8 mouse cellular contexts compared by ENCODE assay signal in genomic region chr4:117928699-117929241, GRCm38 (mm10). TPM values are rescaled to one million over a fixed set of nuclear protein-coding genes. Genes with fewer than 3 reads are reported as not detected.
DNase-seq lines count a peak whose midpoint lies in the region; ATAC-seq lines count a peak whose summit lies in the region.

No protein-coding gene starts in this region.

- H3K27ac ChIP-seq in limb, embryonic 11.5 days (replicated peaks; ENCODE audit: low read depth, low read length) = no peak overlapping the region
- H3K27ac ChIP-seq in midbrain, embryonic 11.5 days (ENCODE audit: low read depth, low read length) = no peak overlapping the region

- WGBS in limb, embryonic 11.5 days = 3% methylated on average over 13 of the region's 13 CpGs
- 1% methylated on average over 13 of the region's 13 CpGs for WGBS in midbrain, embryonic 11.5 days

- H3K4me3 ChIP-seq in erythroblast, embryonic 14.5 days (replicated peaks) = peak overlapping the region; percentile 75
- peak overlapping the region; percentile 39 for H3K4me3 ChIP-seq in limb, embryonic 11.5 days (ENCODE audit: low read depth, low read length)
- H3K4me3 ChIP-seq in midbrain, embryonic 11.5 days (ENCODE audit: low read depth, low read length) = peak overlapping the region; percentile 25; the same call in 1 of the 2 replicates

- peaks cover 78% of the 10 kb centered on the region for H3K27me3 ChIP-seq in erythroblast, embryonic 14.5 days (ENCODE audit: control insufficient read depth)
- H3K27me3 ChIP-seq in limb, embryonic 11.5 days (ENCODE audit: control insufficient read depth, insufficient read depth, low read length) = peaks cover 26% of the 10 kb centered on the region
- peaks cover 56% of the 10 kb centered on the region for H3K27me3 ChIP-seq in midbrain, embryonic 11.5 days (ENCODE audit: control insufficient read depth, insufficient read depth, low read length)

- peak; percentile 53 to 74 for DNase-seq in heart, adult 18-20 months
- no peak for DNase-seq in heart, postnatal 25 days (ENCODE audit: low spot score)
- peak; percentile 55 for DNase-seq in adrenal gland, postnatal 25 days
- peak; percentile 61 for DNase-seq in heart, postnatal 36 days
- DNase-seq in limb, embryonic 11.5 days (ENCODE audit: low spot score) = peak; percentile 73
- DNase-seq in midbrain, embryonic 11.5 days (ENCODE audit: low spot score, missing footprints) = peak; percentile 89
- DNase-seq in testis, postnatal 10 days (ENCODE audit: low spot score) = peak; percentile 77

- intact Hi-C loops in heart, postnatal 25 days (cut with DNase I) = loop anchor here (1.0 to 5.0 kb wide), 2 partner anchors 101 to 155 kb away; no protein-coding TSS in a partner anchor
- intact Hi-C loops in heart, postnatal 36 days (cut with DNase I) = loop anchor here (1.0 kb wide), 1 partner anchor 155 kb away; no protein-coding TSS in a partner anchor

- H3K9me3 ChIP-seq in erythroblast, embryonic 14.5 days (ENCODE audit: control insufficient read depth, low read length) = peaks cover 29% of the 10 kb centered on the region
- no peaks in the 10 kb centered on the region for H3K9me3 ChIP-seq in limb, embryonic 11.5 days (ENCODE audit: control insufficient read depth, low read length)
- H3K9me3 ChIP-seq in midbrain, embryonic 11.5 days (ENCODE audit: control insufficient read depth, low read length) = no peaks in the 10 kb centered on the region

- peaks cover 64% of the 10 kb centered on the region for H3K4me1 ChIP-seq in erythroblast, embryonic 14.5 days (ENCODE audit: control insufficient read depth)
- peaks cover 14% of the 10 kb centered on the region for H3K4me1 ChIP-seq in limb, embryonic 11.5 days (ENCODE audit: control insufficient read depth, insufficient read depth, low read length)
- H3K4me1 ChIP-seq in midbrain, embryonic 11.5 days (ENCODE audit: control insufficient read depth, insufficient read depth, low read length) = peaks cover 23% of the 10 kb centered on the region

- H3K36me3 ChIP-seq in erythroblast, embryonic 14.5 days (ENCODE audit: control insufficient read depth) = peaks cover 31% of the 10 kb centered on the region
- H3K36me3 ChIP-seq in limb, embryonic 11.5 days (ENCODE audit: control insufficient read depth, insufficient read depth, low read length) = no peaks in the 10 kb centered on the region
- H3K36me3 ChIP-seq in midbrain, embryonic 11.5 days (ENCODE audit: control insufficient read depth, insufficient read depth, low read length) = no peaks in the 10 kb centered on the region

- no peak for ATAC-seq in limb, embryonic 11.5 days (ENCODE audit: insufficient number of reproducible peaks, low FRiP score, low TSS enrichment, low read depth)
- peak; percentile 28 for ATAC-seq in midbrain, embryonic 11.5 days (ENCODE audit: low FRiP score)

- peak overlapping the region; percentile 47 for H3K9ac ChIP-seq in limb, embryonic 11.5 days (ENCODE audit: low read length)
- no peak overlapping the region; the same call in 1 of the 2 replicates for H3K9ac ChIP-seq in midbrain, embryonic 11.5 days (ENCODE audit: low read length)

- H3K4me2 ChIP-seq in limb, embryonic 11.5 days (ENCODE audit: low read depth, severe bottlenecking) = peak overlapping the region; percentile 72
- peak overlapping the region; percentile 54 for H3K4me2 ChIP-seq in midbrain, embryonic 11.5 days

RNA-seq across cellular contexts. Expression of gene Artn, which starts 0.8 kb away (rescaled TPM):
- total RNA-seq in heart, adult 18-20 months (2021) = under 1 TPM in 1 of 2 experiments, not detected in 1; 0.33 TPM
- total RNA-seq in heart, postnatal 25 days (2021) = under 1 TPM; 0.11 to 0.21 TPM
- total RNA-seq in adrenal gland, postnatal 25 days (2021) = 0.33 TPM in 1 of 2 replicates, not detected in the other
- polyA plus RNA-seq in erythroblast, embryonic 14.5 days (2012) = 4.5 and 4.9 TPM in 2 replicates
- under 1 TPM in 1 of 2 experiments, not detected in 1; 0.30 TPM for total RNA-seq in heart, postnatal 36 days (2021)
- 11.2 and 14.2 TPM in 2 replicates for polyA plus RNA-seq in limb, embryonic 11.5 days (2014; fragmentation: Nextera tagmentation; extraction: Ambion mirVana)
- 0.40 and 0.53 TPM in 2 replicates for polyA plus RNA-seq in midbrain, embryonic 11.5 days (2014; fragmentation: Nextera tagmentation; extraction: Ambion mirVana)

RNA-seq across cellular contexts. Expression of gene Ipo13, which starts 14.0 kb away (rescaled TPM):
- 10 to 100 TPM; 68.3 to 72.5 TPM for total RNA-seq in heart, adult 18-20 months (2021)
- 10 to 100 TPM; 76.0 to 77.1 TPM for total RNA-seq in heart, postnatal 25 days (2021)
- total RNA-seq in adrenal gland, postnatal 25 days (2021) = 41.5 and 48.5 TPM in 2 replicates
- 3.5 and 3.8 TPM in 2 replicates for polyA plus RNA-seq in erythroblast, embryonic 14.5 days (2012)
- 10 to 100 TPM; 74.0 to 80.7 TPM for total RNA-seq in heart, postnatal 36 days (2021)
- 41.3 and 41.7 TPM in 2 replicates for polyA plus RNA-seq in limb, embryonic 11.5 days (2014; fragmentation: Nextera tagmentation; extraction: Ambion mirVana)
- polyA plus RNA-seq in midbrain, embryonic 11.5 days (2014; fragmentation: Nextera tagmentation; extraction: Ambion mirVana) = 49.0 and 54.7 TPM in 2 replicates

RNA-seq across cellular contexts. Expression of gene Dph2, which starts 36.9 kb away (rescaled TPM):
- 1 to 10 TPM; 3.8 TPM for total RNA-seq in heart, adult 18-20 months (2021)
- 1 to 10 TPM; 3.2 to 4.4 TPM for total RNA-seq in heart, postnatal 25 days (2021)
- 10.6 and 14.2 TPM in 2 replicates for total RNA-seq in adrenal gland, postnatal 25 days (2021)
- 0.31 and 0.65 TPM in 2 replicates for polyA plus RNA-seq in erythroblast, embryonic 14.5 days (2012)
- total RNA-seq in heart, postnatal 36 days (2021) = 1 to 10 TPM; 2.9 to 5.0 TPM
- 21.2 and 22.2 TPM in 2 replicates for polyA plus RNA-seq in limb, embryonic 11.5 days (2014; fragmentation: Nextera tagmentation; extraction: Ambion mirVana)
- polyA plus RNA-seq in midbrain, embryonic 11.5 days (2014; fragmentation: Nextera tagmentation; extraction: Ambion mirVana) = 23.9 and 27.7 TPM in 2 replicates

RNA-seq across cellular contexts. Expression of gene Atp6v0b, which starts 41.6 kb away (rescaled TPM):
- 100 to 1,000 TPM in 1 of 2 experiments, 10 to 100 TPM in 1; 96.3 to 121 TPM for total RNA-seq in heart, adult 18-20 months (2021)
- 100 to 1,000 TPM; 111 to 127 TPM for total RNA-seq in heart, postnatal 25 days (2021)
- 231 and 241 TPM in 2 replicates for total RNA-seq in adrenal gland, postnatal 25 days (2021)
- 37.5 and 76.2 TPM in 2 replicates for polyA plus RNA-seq in erythroblast, embryonic 14.5 days (2012)
- 100 to 1,000 TPM; 116 to 120 TPM for total RNA-seq in heart, postnatal 36 days (2021)
- 143 and 158 TPM in 2 replicates for polyA plus RNA-seq in limb, embryonic 11.5 days (2014; fragmentation: Nextera tagmentation; extraction: Ambion mirVana)
- polyA plus RNA-seq in midbrain, embryonic 11.5 days (2014; fragmentation: Nextera tagmentation; extraction: Ambion mirVana) = 214 and 216 TPM in 2 replicates

RNA-seq across cellular contexts. Expression of gene B4galt2, which starts 45.5 kb away (rescaled TPM):
- total RNA-seq in heart, adult 18-20 months (2021) = 1 to 10 TPM; 4.0 to 4.4 TPM
- 1 to 10 TPM; 4.5 to 5.2 TPM for total RNA-seq in heart, postnatal 25 days (2021)
- 12.6 and 18.6 TPM in 2 replicates for total RNA-seq in adrenal gland, postnatal 25 days (2021)
- 0.23 and 0.25 TPM in 2 replicates for polyA plus RNA-seq in erythroblast, embryonic 14.5 days (2012)
- total RNA-seq in heart, postnatal 36 days (2021) = 1 to 10 TPM; 4.7 to 5.2 TPM
- polyA plus RNA-seq in limb, embryonic 11.5 days (2014; fragmentation: Nextera tagmentation; extraction: Ambion mirVana) = 26.7 and 30.1 TPM in 2 replicates
- polyA plus RNA-seq in midbrain, embryonic 11.5 days (2014; fragmentation: Nextera tagmentation; extraction: Ambion mirVana) = 26.8 and 29.1 TPM in 2 replicates

Comparison
In these comparisons a context has a peak if more than half of its experiments do, and no peak if none do; other contexts are left out.
1. H3K4me3 ChIP-seq: peak in every context shown above with its lines; median percentile 75 in erythroblast, embryonic 14.5 days; 39 in limb, embryonic 11.5 days; 25 in midbrain, embryonic 11.5 days.